Mouse (Mus musculus) liver, adult 2 months (tissue): ENCODE measurements at regions not wholly inside any gene's neighbourhood (a gene's known extent, or its start where the extent isn't known, plus 50 kb on each side); places are given as distances from the start of the nearest gene placed in this dataset.

Experiments
- CTCF ChIP-seq: fragments of 200-500 bp; IDR thresholded peaks from 2 replicates; pipeline ENCODE4 v1.5.1; 2011; ENCODE audit warnings: low read depth, low read length, control low read depth
- POLR2A ChIP-seq: fragments of 200-500 bp; IDR thresholded peaks from 2 replicates; pipeline ENCODE4 v1.6.1; 2011; ENCODE audit warnings: low read length, control low read depth; ENCODE audit not compliant: insufficient read depth; ENCODE audit errors: extremely low read depth

DNA sequence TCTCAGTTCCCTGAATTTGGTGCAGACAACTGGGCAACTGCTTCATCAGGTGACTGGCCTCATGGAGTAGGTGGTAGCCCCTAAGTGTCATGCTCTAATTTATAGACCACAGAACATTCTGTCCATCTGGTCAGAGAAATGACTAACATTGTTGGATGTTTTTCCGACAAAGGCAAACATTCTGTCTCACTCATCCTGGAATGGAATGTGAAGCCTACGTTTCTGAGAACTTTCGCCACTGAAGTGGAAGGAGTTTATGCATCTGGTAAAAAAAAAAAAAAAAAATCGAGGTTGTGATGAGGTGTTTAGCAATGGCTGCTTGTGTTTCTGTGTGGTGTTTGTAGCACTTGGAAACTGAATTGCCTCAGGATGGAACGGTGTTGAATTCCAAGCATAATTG is 96.2 kb upstream of the Sgk1 start:
- TF ChIP-seq CTCF = no peak
- TF ChIP-seq POLR2A = no peak
